Mouse (Mus musculus) heart, embryonic 14.5 days (tissue): Measurements from ENCODE around the gene D10Jhu81e. TPM values are rescaled to one million over a fixed set of nuclear protein-coding genes. Genes with fewer than 3 reads are reported as not detected.

Source experiments
- ATAC-seq: fragments of 200-750 bp; cut with Nextera tagmentation; 2 replicates; pipeline ENCODE4 v1.8.0; 2017; ENCODE audit warnings: low read depth, moderate TSS enrichment; ENCODE audit not compliant: insufficient number of reproducible peaks, insufficient read depth, low FRiP score
- H3K27ac ChIP-seq, 2 experiments: fragments of 200-500 bp in 1 of 2; fragments of 300-500 bp in 1 of 2; sonication (generic) in 1 of 2; replicated peaks in 1 of 2; 2 replicates each; pipeline ENCODE4 v1.5.1; 2012 to 2014; ENCODE audit warnings: low read depth in 2 of 2, low read length in 2 of 2, control low read depth in 1 of 2, mild to moderate bottlenecking in 1 of 2, mixed read lengths in 1 of 2; ENCODE audit not compliant: control insufficient read depth in 1 of 2, insufficient read depth in 1 of 2
- H3K27me3 ChIP-seq: fragments of 300-500 bp; sonication (generic); 2 replicates; pipeline ENCODE4 v1.6.1; 2014; ENCODE audit warnings: mild to moderate bottlenecking, low read length, control low read depth; ENCODE audit not compliant: control insufficient read depth, insufficient read depth
- H3K36me3 ChIP-seq: fragments of 300-500 bp; sonication (generic); 2 replicates; pipeline ENCODE4 v1.6.1; 2014; ENCODE audit warnings: mild to moderate bottlenecking, control low read depth, low read length, mixed read lengths; ENCODE audit not compliant: control insufficient read depth, insufficient read depth
- H3K4me1 ChIP-seq, 2 experiments: fragments of 200-500 bp in 1 of 2; fragments of 300-500 bp in 1 of 2; sonication (generic) in 1 of 2; 2 replicates each; pipeline ENCODE4 v1.6.1; 2012 to 2014; ENCODE audit warnings: low read length in 2 of 2, control low read depth in 1 of 2, mixed read lengths in 1 of 2; ENCODE audit not compliant: control insufficient read depth in 2 of 2, insufficient read depth in 2 of 2
- H3K4me2 ChIP-seq: fragments of 300-500 bp; sonication (generic); 2 replicates; pipeline ENCODE4 v1.6.1; 2014; ENCODE audit warnings: mild to moderate bottlenecking, low read length
- H3K4me3 ChIP-seq, 2 experiments: fragments of 200-500 bp in 1 of 2; fragments of 300-500 bp in 1 of 2; sonication (generic) in 1 of 2; 2 replicates each; pipeline ENCODE4 v1.5.1; 2012 to 2014; ENCODE audit warnings: low read length in 2 of 2, mild to moderate bottlenecking in 2 of 2, control low read depth in 1 of 2, low read depth in 1 of 2, moderate library complexity in 1 of 2; ENCODE audit not compliant: control insufficient read depth in 1 of 2, insufficient read depth in 1 of 2
- H3K9ac ChIP-seq: fragments of 300-500 bp; sonication (generic); 2 replicates; pipeline ENCODE4 v1.6.1; 2014; ENCODE audit warnings: mild to moderate bottlenecking, low read length
- H3K9me3 ChIP-seq: fragments of 300-500 bp; sonication (generic); 2 replicates; pipeline ENCODE4 v1.6.1; 2016; ENCODE audit warnings: low read length, control low read depth; ENCODE audit not compliant: control insufficient read depth
- WGBS: fragments of 180-500 bp; shearing (Covaris S2); extraction: QIAGEN DNeasy Blood & Tissue Kit; methylation state at CpG from one replicate; pipeline ENCODE4 v1.1.7; 2014; 5-methylcytosine and 5-hydroxymethylcytosine counted together
- polyA plus RNA-seq: library from polyadenylated mRNA; unstranded; fragments of >200 nt; fragmentation: Nextera tagmentation; extraction: Ambion mirVana; gene quantifications from 2 replicates; pipeline ENCODE4 v1.2.1, GENCODE M21; 2014

The D10Jhu81e gene
- polyA plus RNA-seq, 1 experiment from 2014 or later = 36.2 TPM

- H3K27ac ChIP-seq = peak overlapping the region; percentile 24 to 68; a peak in 2 of 4 replicates
- H3K4me1 ChIP-seq = peaks cover 10 to 17% of the 10 kb centered on the region in 2 experiments
- no peak overlapping the region for H3K4me2 ChIP-seq
- no peak overlapping the region for H3K4me3 ChIP-seq
- no peak overlapping the region for H3K9ac ChIP-seq
- ATAC-seq = no peak
- 51% methylated on average over 14 of the region's 14 CpGs for WGBS
- H3K36me3 ChIP-seq = no peaks in the 10 kb centered on the region
- no peaks in the 10 kb centered on the region for H3K27me3 ChIP-seq
- no peaks in the 10 kb centered on the region for H3K9me3 ChIP-seq
These were observed 30.6 kb downstream of the D10Jhu81e start for GRCm38 (mm10) chr10:78138812-78139523.

- Histone ChIP-seq H3K4me3 (no peak overlapping the region), H3K9me3 (no peaks in the 10 kb centered on the region), H3K36me3 (no peaks in the 10 kb centered on the region), H3K27ac (no peak overlapping the region), H3K27me3 (no peaks in the 10 kb centered on the region), H3K4me2 (no peak overlapping the region), H3K4me1 (peaks cover 10 to 17% of the 10 kb centered on the region in 2 experiments), H3K9ac (no peak overlapping the region)
- 90% methylated on average over 3 of the region's 3 CpGs for WGBS
- ATAC-seq = no peak
These were observed 32.4 kb downstream of the D10Jhu81e start for GRCm38 (mm10) chr10:78137191-78137590.

GRCm38 (mm10) chr10:78135947-78136346, 33.6 kb downstream of the D10Jhu81e start:
- Histone ChIP-seq H3K27ac (no peak overlapping the region), H3K9me3 (no peaks in the 10 kb centered on the region), H3K4me2 (no peak overlapping the region), H3K4me3 (no peak overlapping the region), H3K27me3 (no peaks in the 10 kb centered on the region), H3K4me1 (peaks cover 10 to 17% of the 10 kb centered on the region in 2 experiments), H3K9ac (no peak overlapping the region), H3K36me3 (no peaks in the 10 kb centered on the region)
- no peak for ATAC-seq
- 80% methylated on average over 5 of the region's 5 CpGs for WGBS

- WGBS = 9% methylated on average over 14 of the region's 14 CpGs
- ATAC-seq = 0 out of 2 replicates have a peak, but pooled peaks have one; percentile 19
- Histone ChIP-seq H3K27ac (no peak overlapping the region), H3K4me2 (peak overlapping the region; percentile 35), H3K27me3 (no peaks in the 10 kb centered on the region), H3K9me3 (no peaks in the 10 kb centered on the region), H3K36me3 (no peaks in the 10 kb centered on the region), H3K4me3 (no peak overlapping the region), H3K9ac (no peak overlapping the region), H3K4me1 (peaks cover 10 to 17% of the 10 kb centered on the region in 2 experiments)
These were observed 34.4 kb downstream of the D10Jhu81e start for GRCm38 (mm10) chr10:78134975-78135798.

GRCm38 (mm10) chr10:78134400-78134799, 35.2 kb downstream of the D10Jhu81e start:
- Histone ChIP-seq H3K9ac (no peak overlapping the region), H3K36me3 (no peaks in the 10 kb centered on the region), H3K27me3 (no peaks in the 10 kb centered on the region), H3K4me1 (peaks cover 10 to 22% of the 10 kb centered on the region in 2 experiments), H3K9me3 (no peaks in the 10 kb centered on the region), H3K27ac (no peak overlapping the region), H3K4me3 (no peak overlapping the region), H3K4me2 (no peak overlapping the region)
- no peak for ATAC-seq
- 64% methylated on average over 4 of the region's 4 CpGs for WGBS

GRCm38 (mm10) chr10:78129998-78130397, 39.6 kb downstream of the D10Jhu81e start:
- no peaks in the 10 kb centered on the region for H3K36me3 ChIP-seq
- H3K4me2 ChIP-seq = no peak overlapping the region
- no peak overlapping the region for H3K9ac ChIP-seq
- H3K4me1 ChIP-seq = peaks cover 7 to 11% of the 10 kb centered on the region in 2 experiments
- no peaks in the 10 kb centered on the region for H3K9me3 ChIP-seq
- 0 out of 4 replicates have a peak overlapping the region, but pooled peaks of 1 of the 2 experiments have one; percentile 37 for H3K27ac ChIP-seq
- no peaks in the 10 kb centered on the region for H3K27me3 ChIP-seq
- WGBS = 62% methylated on average over 4 of the region's 4 CpGs
- H3K4me3 ChIP-seq = no peak overlapping the region
- ATAC-seq = no peak

GRCm38 (mm10) chr10:78129423-78129822, 40.2 kb downstream of the D10Jhu81e start:
- peaks cover 4 to 8% of the 10 kb centered on the region in 2 experiments for H3K4me1 ChIP-seq
- no peak overlapping the region for H3K9ac ChIP-seq
- no peak for ATAC-seq
- 0 out of 4 replicates have a peak overlapping the region, but pooled peaks of 1 of the 2 experiments have one; percentile 37 for H3K27ac ChIP-seq
- no peak overlapping the region for H3K4me2 ChIP-seq
- H3K4me3 ChIP-seq = no peak overlapping the region
- H3K36me3 ChIP-seq = no peaks in the 10 kb centered on the region
- H3K27me3 ChIP-seq = no peaks in the 10 kb centered on the region
- 35% methylated on average over 11 of the region's 11 CpGs for WGBS
- no peaks in the 10 kb centered on the region for H3K9me3 ChIP-seq
